Mouse (Mus musculus) MEL-GATA-1-ER (cell line): ENCODE data around the gene Wdr90.

Source experiments
- DNase-seq: peaks from one replicate; pipeline ENCODE4 v3.0.0-alpha.2; 2012; ENCODE audit warnings: low read depth; ENCODE audit errors: extremely low read depth

Wdr90 gene

GRCm38 (mm10) chr17:25861704-25862612 is 657 bp upstream of the Wdr90 start:
- DNase-seq, result no peak

DNA sequence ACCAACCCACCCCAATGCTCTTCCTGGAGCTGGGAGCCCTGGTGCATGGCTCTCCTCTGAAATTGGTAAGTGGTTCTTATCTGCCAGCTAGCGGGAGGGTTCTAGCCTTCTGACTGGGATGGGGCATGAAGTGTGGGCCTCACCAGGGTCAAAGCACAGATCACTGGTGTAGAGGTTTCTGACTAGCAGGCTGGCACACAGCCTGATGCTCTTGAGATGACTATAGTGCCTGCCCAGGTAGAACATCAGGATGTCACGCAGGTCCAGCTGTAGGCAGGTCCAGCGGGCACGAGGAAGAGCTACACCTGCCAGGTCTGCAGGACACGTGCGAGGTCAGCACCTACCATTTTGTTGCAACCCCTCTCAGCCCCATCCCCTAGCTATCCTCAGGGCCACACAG is 1.1 kb downstream of the Wdr90 start:
- DNase-seq, result no peak

GRCm38 (mm10) chr17:25844396-25844901 is 16.9 kb downstream of the Wdr90 start, which contains the start of gene Rhot2:
Gene Rhot2, minus strand, starts transcription at chr17:25844851.
- DNase-seq, result peak; percentile 83

- no peak for DNase-seq
These were observed 17.5 kb downstream of the Wdr90 start for GRCm38 (mm10) chr17:25843636-25844395.

DNA sequence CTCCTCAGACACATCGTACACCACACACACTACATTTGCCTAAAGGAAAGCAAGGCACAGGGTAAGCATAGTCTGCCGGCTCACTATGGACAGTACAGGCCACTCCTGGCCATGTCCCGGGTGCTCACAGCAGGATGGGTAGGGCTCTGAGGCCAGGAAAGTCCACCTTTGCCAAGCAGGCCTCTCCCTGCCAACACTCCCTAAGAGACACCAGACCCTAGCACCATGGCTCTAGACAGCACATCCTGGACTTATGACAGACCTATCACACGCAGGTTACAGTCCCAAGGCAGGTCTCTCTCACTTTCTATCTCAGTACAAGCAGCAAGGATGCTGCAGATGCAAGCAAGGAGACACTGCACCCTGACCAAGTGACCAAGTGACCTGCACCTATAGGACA is 18.2 kb downstream of the Wdr90 start:
- no peak for DNase-seq

DNA sequence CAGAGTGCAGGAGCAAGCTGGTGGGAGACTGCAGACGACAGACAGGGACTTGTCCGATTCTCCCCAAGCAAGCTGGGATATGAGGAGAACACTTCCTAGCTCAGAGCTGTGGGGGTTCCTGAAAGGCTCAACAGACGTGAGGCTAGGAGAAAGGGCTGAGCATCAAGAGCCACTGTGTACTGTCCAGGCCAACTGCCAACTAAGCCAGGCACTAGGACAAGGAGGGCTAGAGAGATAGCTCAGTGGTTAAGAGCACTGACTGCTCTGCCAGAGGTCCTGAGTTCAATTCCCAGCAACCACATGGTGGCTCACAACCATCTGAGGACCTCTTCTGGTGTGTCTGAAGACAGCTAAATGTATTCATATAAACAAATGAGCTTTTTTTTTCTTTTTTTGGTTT is 18.8 kb downstream of the Wdr90 start:
- DNase-seq, result no peak

GRCm38 (mm10) chr17:25841117-25841880 is 20.0 kb downstream of the Wdr90 start, which contains the start of gene Gm20683:
Gene Gm20683, minus strand, starts transcription at chr17:25841763.
- DNase-seq, result no peak

- no peak for DNase-seq
These were observed 20.8 kb downstream of the Wdr90 start for GRCm38 (mm10) chr17:25840519-25840918.

DNA sequence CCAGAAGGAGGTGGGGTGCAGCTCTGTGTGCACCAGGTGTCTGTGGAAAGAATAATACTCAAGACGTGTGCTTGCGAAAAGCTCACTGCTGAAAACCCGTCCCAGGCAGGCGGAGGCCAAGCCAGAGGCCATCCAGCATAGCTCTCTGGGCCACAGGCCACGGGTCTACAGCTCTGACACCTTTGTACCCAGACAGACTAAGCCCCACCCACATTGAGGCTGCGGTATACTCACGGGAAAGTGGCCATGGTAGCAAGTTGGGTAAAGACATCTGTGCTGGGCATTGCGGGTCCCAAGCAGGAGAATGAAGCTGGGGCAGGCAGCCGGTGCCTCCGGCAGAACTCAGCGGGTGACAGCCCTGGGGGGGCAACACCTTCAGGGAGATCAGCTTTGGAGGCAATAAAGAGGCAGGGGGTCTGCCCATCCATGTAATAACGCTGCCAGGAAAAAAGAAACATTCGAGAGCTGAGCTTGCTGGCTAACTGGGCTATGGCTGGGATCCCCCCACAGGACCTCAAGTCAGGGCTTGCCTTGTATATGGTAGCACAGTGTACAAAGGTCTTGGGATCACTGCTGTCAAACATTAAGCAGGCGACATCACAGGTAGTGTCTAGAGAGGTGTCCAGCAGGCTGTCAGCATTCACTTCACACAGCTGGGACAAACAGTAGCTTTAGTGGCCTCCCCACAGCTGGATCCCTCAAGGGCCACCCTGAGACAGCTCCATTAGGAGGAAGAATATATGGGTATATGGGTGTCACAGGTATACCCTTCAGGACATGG is 21.7 kb downstream of the Wdr90 start:
- no peak for DNase-seq

DNA sequence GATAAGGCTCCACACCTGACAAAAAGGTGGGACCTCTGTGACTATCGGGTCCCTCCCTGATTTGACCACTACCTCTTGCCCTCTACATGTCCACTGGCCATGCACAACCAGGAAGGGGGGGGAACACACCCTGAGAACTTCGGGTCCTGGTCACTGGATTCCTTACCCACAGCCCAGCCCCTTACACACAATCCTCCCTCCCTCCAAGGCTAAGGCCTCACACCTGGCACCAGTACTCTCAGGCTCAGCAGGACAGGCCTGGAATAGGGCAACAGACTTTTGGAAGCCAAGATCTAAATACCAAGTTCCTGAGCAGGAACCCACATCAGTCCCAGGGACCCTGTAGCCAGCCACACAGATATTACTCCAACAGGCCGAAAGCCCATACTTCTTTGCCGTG is 22.4 kb downstream of the Wdr90 start:
- DNase-seq, result no peak

- no peak for DNase-seq
These were observed 23.8 kb downstream of the Wdr90 start for GRCm38 (mm10) chr17:25837533-25837932.

DNA sequence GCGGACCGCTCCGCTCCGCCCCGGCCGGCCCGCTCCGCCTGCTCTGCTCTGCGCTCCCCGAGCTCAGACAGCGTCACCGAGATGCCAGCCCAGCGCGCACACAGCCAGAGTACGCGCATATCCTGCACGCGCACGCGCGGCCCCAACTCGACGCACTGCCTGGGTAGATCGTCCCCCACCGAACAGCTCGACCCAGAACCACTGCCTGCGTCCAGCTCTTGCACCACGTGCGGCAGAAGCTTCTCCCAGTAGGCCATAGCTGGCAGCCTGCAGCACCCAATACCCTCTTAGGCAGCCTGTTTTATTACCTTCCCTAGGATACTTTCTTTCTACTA is 24.3 kb downstream of the Wdr90 start, which contains the start of gene Rhbdl1:
Gene Rhbdl1 (minus strand): TSS at position 220 of the 335 bp plus-strand sequence.
- no peak for DNase-seq

DNA sequence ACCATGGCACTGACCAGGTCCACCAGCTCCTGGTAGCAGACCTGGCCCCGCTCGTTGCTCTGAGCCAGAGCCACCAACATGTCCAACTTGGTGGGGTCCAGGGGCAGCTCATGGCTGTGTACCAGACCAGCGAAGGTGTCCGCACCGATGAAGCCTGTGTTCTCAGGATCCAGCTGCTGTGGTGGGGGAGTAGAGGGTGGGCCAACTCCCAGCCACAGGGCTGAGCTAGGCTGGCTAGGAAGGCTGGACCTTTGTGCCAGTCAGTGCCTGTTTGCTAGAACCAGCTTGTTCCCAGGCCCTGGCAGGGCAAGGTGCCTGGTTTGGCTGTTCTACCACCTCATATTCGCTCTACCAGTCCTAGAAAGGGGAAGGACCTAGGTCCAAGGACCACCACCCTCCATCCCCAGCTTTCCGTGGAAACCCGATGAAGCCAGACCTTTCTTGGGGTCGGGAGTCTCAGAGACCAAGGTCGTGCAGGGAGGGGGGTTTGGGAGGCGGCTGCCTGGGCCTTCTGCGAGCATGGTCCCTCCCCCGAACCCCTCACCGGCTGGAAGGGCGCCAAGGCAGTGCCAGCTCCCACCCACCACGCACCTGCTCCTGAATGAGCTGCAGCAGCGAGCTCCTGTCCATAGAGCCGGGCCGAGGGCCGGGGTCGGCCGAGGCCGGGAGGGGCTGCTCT is 24.8 kb downstream of the Wdr90 start:
- no peak for DNase-seq

DNA sequence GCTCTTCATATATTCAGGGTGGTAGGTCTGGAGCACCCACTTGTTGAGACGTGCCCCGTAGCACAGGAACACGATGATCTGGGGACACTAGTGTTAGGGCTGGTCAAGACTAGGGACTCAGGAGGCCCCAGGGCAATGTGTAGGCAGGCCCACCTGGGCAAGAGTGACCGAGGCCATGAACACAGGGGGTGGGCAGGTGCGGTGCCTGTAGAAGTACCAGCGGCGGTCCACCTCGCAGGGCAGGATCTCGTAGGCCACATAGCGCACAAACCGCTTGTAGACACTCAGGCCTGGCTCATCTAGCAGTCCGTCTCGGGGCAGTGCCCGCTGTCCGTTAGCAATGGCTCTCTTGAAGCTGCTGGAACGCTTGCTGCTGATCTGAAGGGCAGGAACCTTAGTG is 25.5 kb downstream of the Wdr90 start:
- no peak for DNase-seq

- no peak for DNase-seq
These were observed 26.0 kb downstream of the Wdr90 start for GRCm38 (mm10) chr17:25835301-25835700.

GRCm38 (mm10) chr17:25834595-25835222 is 26.6 kb downstream of the Wdr90 start:
- no peak for DNase-seq

DNA sequence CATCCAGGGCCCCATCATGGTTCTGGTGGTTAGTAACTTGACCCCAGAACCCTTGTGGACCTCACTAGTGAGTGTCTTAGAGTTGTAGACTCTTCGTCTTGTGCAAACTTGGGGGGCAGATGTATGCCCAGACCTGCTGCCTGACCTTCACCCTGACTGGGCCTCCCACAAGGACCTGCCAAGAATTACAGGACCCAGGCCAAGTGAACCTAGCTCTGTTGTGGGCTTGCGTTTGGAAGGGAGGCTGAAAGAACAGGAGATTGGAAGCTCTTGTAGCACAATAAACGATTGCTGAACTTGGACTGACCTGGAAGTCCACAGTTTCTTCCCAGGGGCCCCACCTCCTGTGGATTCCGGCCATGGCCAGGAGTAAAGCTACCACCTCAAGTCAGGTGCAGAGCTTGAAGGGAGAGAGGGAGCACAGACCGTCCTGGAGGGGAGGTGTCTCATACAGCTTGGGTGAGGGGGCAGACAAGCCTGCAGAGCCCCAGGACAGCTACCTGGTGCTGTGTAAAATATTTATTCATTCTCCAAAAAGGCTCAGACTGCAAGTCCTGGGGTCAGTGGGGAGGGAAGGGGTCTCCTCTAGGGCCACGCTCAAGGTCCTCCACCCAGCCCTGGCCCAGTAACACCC is 27.2 kb downstream of the Wdr90 start:
- no peak for DNase-seq

GRCm38 (mm10) chr17:25833291-25833663 is 28.0 kb downstream of the Wdr90 start, which contains the start of gene Stub1:
Gene Stub1, minus strand, starts transcription at chr17:25833404.
- no peak for DNase-seq
